Mouse (Mus musculus): ENCODE measurements at regions not wholly inside any gene's neighbourhood (a gene's known extent, or its start where the extent isn't known, plus 50 kb on each side); places are given as distances from the start of the nearest gene placed in this dataset.

DNA sequence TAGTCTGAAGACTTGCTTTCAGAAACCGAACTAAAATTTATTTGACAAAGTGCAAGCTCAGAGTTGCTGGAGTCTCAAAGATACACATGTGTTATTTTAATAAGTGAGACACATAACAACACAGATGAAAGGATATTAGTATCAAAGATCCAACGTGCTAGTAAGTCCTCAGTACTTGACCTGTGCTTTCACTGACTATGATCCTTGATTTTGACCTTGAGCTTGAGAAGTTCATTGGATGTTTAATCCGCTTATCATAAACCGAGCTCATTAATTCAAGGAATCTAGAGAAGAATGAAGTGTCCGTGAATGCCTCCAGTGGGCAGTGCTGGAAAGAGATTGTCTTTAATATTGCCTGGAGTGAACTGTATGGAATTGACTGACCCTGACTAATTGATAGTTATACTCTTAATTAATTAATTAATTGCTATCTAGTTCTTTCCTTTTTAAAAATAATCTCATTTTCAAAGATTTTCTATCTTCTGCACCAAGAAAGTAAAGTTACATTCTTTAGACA lies 729.6 kb upstream of the Gm597 start:
- 44% methylated on average over 5 of the region's 5 CpGs for WGBS
- Histone ChIP-seq H3K4me1 (no peaks in the 10 kb centered on the region), H3K4me3 (no peak overlapping the region)

More for the DNA sequence above, 729.6 kb upstream of the Gm597 start:
- ATAC-seq (ENCODE audit: low FRiP score, low read depth), result peak; percentile 71
- no peaks in the 10 kb centered on the region for H3K36me3 ChIP-seq
- no peaks in the 10 kb centered on the region for H3K9me3 ChIP-seq
- H3K9ac ChIP-seq (replicated peaks), result no peak overlapping the region
- no peaks in the 10 kb centered on the region; the same call in 1 of the 2 replicates for H3K27me3 ChIP-seq
- no peak overlapping the region for H3K4me2 ChIP-seq (replicated peaks)
- no peak overlapping the region for H3K27ac ChIP-seq (replicated peaks)
